Mouse (Mus musculus) myocyte (in vitro differentiated cells): ENCODE measurements around the gene Gm13199.

Experiments used
- E2F4 ChIP-seq: IDR thresholded peaks from one replicate; pipeline ENCODE4 v1.6.1; 2011; ENCODE audit warnings: mild to moderate bottlenecking, control low read depth, moderate library complexity; ENCODE audit not compliant: insufficient read depth
- REST ChIP-seq: IDR thresholded peaks from one replicate; pipeline ENCODE4 v1.6.1; 2011; ENCODE audit warnings: mild to moderate bottlenecking, control low read depth, moderate library complexity; ENCODE audit not compliant: insufficient read depth, insufficient read length

GRCm38 (mm10) chr2:5869746-5870145, 7.0 kb upstream of the Gm13199 start:
- no peak for TF ChIP-seq E2F4
- TF ChIP-seq REST: no peak
